Mouse (Mus musculus) forebrain, embryonic 16.5 days (tissue): ENCODE data around the gene Wdhd1. TPM values are rescaled to one million over a fixed set of nuclear protein-coding genes. Genes with fewer than 3 reads are reported as not detected.
A peak's percentile ranks its signal among the peaks of the same experiment; 100 is the strongest.
"Not testable (repeated sequence)": the region's sequence is repeated elsewhere in the genome, so short reads cannot be mapped to it uniquely, and the experiment has no call there.

Experiments
- ATAC-seq: fragments of 200-750 bp; cut with Nextera tagmentation; 2 replicates; pipeline ENCODE4 v1.8.0; 2017; ENCODE audit warnings: mild to moderate bottlenecking, moderate library complexity
- H3K27ac ChIP-seq: fragments of 300-500 bp; sonication (generic); 2 replicates; pipeline ENCODE4 v1.5.1; 2014; ENCODE audit warnings: low read length, control low read depth
- H3K27me3 ChIP-seq: fragments of 300-500 bp; sonication (generic); replicated peaks from 2 replicates; pipeline ENCODE4 v1.6.1; 2014; ENCODE audit warnings: low read length; ENCODE audit not compliant: control insufficient read depth, insufficient read depth
- H3K36me3 ChIP-seq: fragments of 300-500 bp; sonication (generic); 2 replicates; pipeline ENCODE4 v1.6.1; 2014; ENCODE audit not compliant: control insufficient read depth, insufficient read depth
- H3K4me1 ChIP-seq: fragments of 300-500 bp; sonication (generic); replicated peaks from 2 replicates; pipeline ENCODE4 v1.6.1; 2014; ENCODE audit warnings: low read length; ENCODE audit not compliant: control insufficient read depth, insufficient read depth
- H3K4me2 ChIP-seq: fragments of 300-500 bp; sonication (generic); 2 replicates; pipeline ENCODE4 v1.6.1; 2014; ENCODE audit warnings: mild to moderate bottlenecking, low read length, control low read depth
- H3K4me3 ChIP-seq: fragments of 300-500 bp; sonication (generic); replicated peaks from 2 replicates; pipeline ENCODE4 v1.5.1; 2014; ENCODE audit warnings: mild to moderate bottlenecking, low read length, control low read depth
- H3K9ac ChIP-seq: fragments of 300-500 bp; sonication (generic); replicated peaks from 2 replicates; pipeline ENCODE4 v1.6.1; 2014; ENCODE audit warnings: low read depth, low read length, control low read depth
- H3K9me3 ChIP-seq: fragments of 300-500 bp; sonication (generic); 2 replicates; pipeline ENCODE4 v1.6.1; 2016; ENCODE audit warnings: low read length; ENCODE audit not compliant: control insufficient read depth
- WGBS: fragments of 180-500 bp; shearing (Covaris S2); extraction: QIAGEN DNeasy Blood & Tissue Kit; methylation state at CpG from one replicate; pipeline ENCODE4 v1.1.7; 2014; 5-methylcytosine and 5-hydroxymethylcytosine counted together
- polyA plus RNA-seq: library from polyadenylated mRNA; unstranded; fragments of >200 nt; fragmentation: Nextera tagmentation; extraction: Ambion mirVana; gene quantifications from 2 replicates; pipeline ENCODE4 v1.2.1, GENCODE M21; 2015

Gene Wdhd1
- polyA plus RNA-seq = 16.1 and 17.2 TPM in 2 replicates

- H3K4me3 ChIP-seq = peak within 1 kb of the TSS; percentile 72
- peak within 1 kb of the TSS; percentile 88 for H3K9ac ChIP-seq
- no peaks in the 10 kb centered on the region for H3K9me3 ChIP-seq
- peak within 1 kb of the TSS; percentile 81 for H3K4me2 ChIP-seq
- peak; percentile 97 for ATAC-seq
- H3K27me3 ChIP-seq = no peaks in the 10 kb centered on the region
- no peaks in the 10 kb centered on the region for H3K36me3 ChIP-seq
- under 1% methylated on average over 68 of the region's 77 CpGs for WGBS
- peak within 1 kb of the TSS; percentile 80 for H3K27ac ChIP-seq
- H3K4me1 ChIP-seq = peaks cover 10% of the 10 kb centered on the region
Measured at GRCm38 (mm10) chr14:47276637-47277393, at the start of gene Wdhd1, which contains the start of gene Socs4. Wdhd1 (minus strand) TSS chr14:47276857. Socs4 (plus strand) TSS chr14:47276931.

GRCm38 (mm10) chr14:47325965-47326761 is 49.5 kb upstream of the Wdhd1 start:
- ATAC-seq = peak; percentile 58
- H3K4me2 ChIP-seq = no peak overlapping the region
- WGBS = 60% methylated on average over 9 of the region's 9 CpGs
- H3K27me3 ChIP-seq = no peaks in the 10 kb centered on the region
- H3K36me3 ChIP-seq = no peaks in the 10 kb centered on the region
- H3K27ac ChIP-seq = no peak overlapping the region
- H3K4me3 ChIP-seq = no peak overlapping the region
- H3K9ac ChIP-seq = no peak overlapping the region
- H3K9me3 ChIP-seq = no peaks in the 10 kb centered on the region
- H3K4me1 ChIP-seq = peaks cover 5% of the 10 kb centered on the region; the same call in 1 of the 2 replicates

- WGBS = 93% methylated on average over 5 of the region's 8 CpGs
- H3K27ac ChIP-seq, H3K4me1 ChIP-seq, H3K9me3 ChIP-seq, H3K4me2 ChIP-seq, H3K4me3 ChIP-seq, H3K27me3 ChIP-seq, H3K36me3 ChIP-seq, H3K9ac ChIP-seq, ATAC-seq: not testable (repeated sequence)
Measured at GRCm38 (mm10) chr14:47321581-47321980, 44.9 kb upstream of the Wdhd1 start.

GRCm38 (mm10) chr14:47319362-47319761 is 42.7 kb upstream of the Wdhd1 start:
- Histone ChIP-seq H3K27ac (no peak overlapping the region), H3K27me3 (no peaks in the 10 kb centered on the region), H3K4me1 (no peaks in the 10 kb centered on the region), H3K9me3 (no peaks in the 10 kb centered on the region), H3K9ac (no peak overlapping the region), H3K36me3 (peaks cover 8% of the 10 kb centered on the region; the same call in 1 of the 2 replicates), H3K4me2 (no peak overlapping the region), H3K4me3 (no peak overlapping the region)
- WGBS = 91% methylated on average over 5 of the region's 5 CpGs
- no peak for ATAC-seq

GRCm38 (mm10) chr14:47310342-47311181 is 33.9 kb upstream of the Wdhd1 start:
- H3K4me1 ChIP-seq = no peaks in the 10 kb centered on the region
- H3K9ac ChIP-seq = no peak overlapping the region
- peaks cover 21% of the 10 kb centered on the region for H3K36me3 ChIP-seq
- no peak for ATAC-seq
- no peak overlapping the region for H3K4me2 ChIP-seq
- 92% methylated on average over 18 of the region's 18 CpGs for WGBS
- H3K9me3 ChIP-seq = no peaks in the 10 kb centered on the region
- no peak overlapping the region for H3K27ac ChIP-seq
- H3K4me3 ChIP-seq = no peak overlapping the region
- H3K27me3 ChIP-seq = no peaks in the 10 kb centered on the region

- peaks cover 17% of the 10 kb centered on the region for H3K36me3 ChIP-seq
Measured at GRCm38 (mm10) chr14:47309061-47309460, 32.4 kb upstream of the Wdhd1 start.

GRCm38 (mm10) chr14:47307669-47308068 is 31.0 kb upstream of the Wdhd1 start:
- no peak overlapping the region for H3K9ac ChIP-seq
- H3K36me3 ChIP-seq = peaks cover 10% of the 10 kb centered on the region
- no peak overlapping the region for H3K4me2 ChIP-seq
- no peaks in the 10 kb centered on the region for H3K9me3 ChIP-seq
- no peaks in the 10 kb centered on the region for H3K27me3 ChIP-seq
- WGBS = 89% methylated on average over 3 of the region's 3 CpGs
- H3K27ac ChIP-seq = no peak overlapping the region
- ATAC-seq = no peak
- no peak overlapping the region for H3K4me3 ChIP-seq
- H3K4me1 ChIP-seq = no peaks in the 10 kb centered on the region

More at GRCm38 (mm10) chr14:47309061-47309460, 32.4 kb upstream of the Wdhd1 start:
- WGBS = 93% methylated on average over 1 of the region's 1 CpGs
- Histone ChIP-seq H3K9ac (no peak overlapping the region), H3K4me2 (no peak overlapping the region), H3K27ac (no peak overlapping the region), H3K27me3 (no peaks in the 10 kb centered on the region), H3K4me3 (no peak overlapping the region), H3K4me1 (no peaks in the 10 kb centered on the region), H3K9me3 (no peaks in the 10 kb centered on the region)
- no peak for ATAC-seq

GRCm38 (mm10) chr14:47305933-47306332 is 29.3 kb upstream of the Wdhd1 start:
- Histone ChIP-seq H3K9me3 (no peaks in the 10 kb centered on the region), H3K27ac (no peak overlapping the region), H3K9ac (no peak overlapping the region), H3K27me3 (no peaks in the 10 kb centered on the region), H3K36me3 (peaks cover 4% of the 10 kb centered on the region), H3K4me3 (no peak overlapping the region), H3K4me1 (no peaks in the 10 kb centered on the region; the same call in 1 of the 2 replicates), H3K4me2 (no peak overlapping the region)
- 83% methylated on average over 4 of the region's 4 CpGs for WGBS
- ATAC-seq = no peak
